Mouse (Mus musculus) urinary bladder, adult 2 months (tissue): ENCODE data around the gene Cdc34. TPM values are rescaled to one million over a fixed set of nuclear protein-coding genes. Genes with fewer than 3 reads are reported as not detected.

Source experiments
- DNase-seq: peaks from one replicate; pipeline ENCODE4 v3.0.0; 2022; ENCODE audit warnings: low spot score
- polyA plus RNA-seq: library from polyadenylated mRNA; depleted of rRNA; stranded (reverse); fragments of >200 nt; gene quantifications from 2 replicates; pipeline ENCODE4 v1.2.3, GENCODE M21; 2012; rRNA removed

Gene Cdc34
- polyA plus RNA-seq, 1 experiment = 70.0 TPM

DNA sequence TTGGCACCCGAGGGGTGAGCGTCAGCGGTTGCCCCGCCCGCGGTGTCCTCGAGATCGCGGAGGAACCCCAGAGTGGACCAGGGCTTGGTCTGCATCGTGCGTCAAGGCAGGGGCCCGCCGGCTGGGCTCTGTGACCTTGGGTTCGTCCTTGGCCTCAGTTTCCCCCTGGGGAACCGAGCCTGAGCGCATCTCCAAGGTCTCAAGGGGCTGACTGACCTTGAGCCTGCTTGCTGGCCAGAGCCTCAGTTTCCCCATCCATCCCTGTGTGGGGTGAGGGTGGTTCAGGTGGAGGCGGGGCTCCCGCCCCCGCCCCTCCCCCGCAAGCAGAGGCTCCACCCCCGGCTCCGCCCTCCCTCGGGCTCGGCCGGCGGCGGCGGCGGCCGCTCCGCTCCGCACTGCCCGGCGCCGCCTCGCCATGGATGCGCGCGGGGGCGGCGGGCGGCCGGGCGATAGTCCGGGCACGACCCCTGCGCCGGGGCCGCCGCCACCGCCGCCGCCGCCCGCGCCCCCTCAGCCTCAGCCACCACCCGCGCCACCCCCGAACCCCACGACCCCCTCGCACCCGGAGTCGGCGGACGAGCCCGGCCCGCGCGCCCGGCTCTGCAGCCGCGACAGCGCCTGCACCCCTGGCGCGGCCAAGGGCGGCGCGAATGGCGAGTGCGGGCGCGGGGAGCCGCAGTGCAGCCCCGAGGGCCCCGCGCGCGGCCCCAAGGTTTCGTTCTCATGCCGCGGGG is 34.4 kb downstream of the Cdc34 start, which contains the start of gene Hcn2:
Gene Hcn2 (plus strand): TSS at position 381 of the 734 bp plus-strand sequence.
- DNase-seq = no peak

DNA sequence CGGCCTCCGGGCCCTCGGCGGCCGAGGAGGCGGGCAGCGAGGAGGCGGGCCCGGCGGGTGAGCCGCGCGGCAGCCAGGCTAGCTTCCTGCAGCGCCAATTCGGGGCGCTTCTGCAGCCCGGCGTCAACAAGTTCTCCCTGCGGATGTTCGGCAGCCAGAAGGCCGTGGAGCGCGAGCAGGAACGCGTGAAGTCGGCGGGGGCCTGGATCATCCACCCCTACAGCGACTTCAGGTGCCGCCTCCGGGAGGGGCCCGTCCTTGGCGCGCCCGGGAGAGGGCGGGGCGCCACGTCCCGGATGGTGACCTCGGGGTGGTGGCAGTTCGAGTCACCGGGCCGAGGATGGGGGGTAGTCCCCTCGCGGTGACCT is 35.0 kb downstream of the Cdc34 start:
- peak; percentile 27 for DNase-seq

GRCm38 (mm10) chr10:79717640-79718357 is 35.8 kb downstream of the Cdc34 start:
- DNase-seq = peak; percentile 45

- DNase-seq = no peak
These were observed 39.1 kb downstream of the Cdc34 start for GRCm38 (mm10) chr10:79721089-79721488.

DNA sequence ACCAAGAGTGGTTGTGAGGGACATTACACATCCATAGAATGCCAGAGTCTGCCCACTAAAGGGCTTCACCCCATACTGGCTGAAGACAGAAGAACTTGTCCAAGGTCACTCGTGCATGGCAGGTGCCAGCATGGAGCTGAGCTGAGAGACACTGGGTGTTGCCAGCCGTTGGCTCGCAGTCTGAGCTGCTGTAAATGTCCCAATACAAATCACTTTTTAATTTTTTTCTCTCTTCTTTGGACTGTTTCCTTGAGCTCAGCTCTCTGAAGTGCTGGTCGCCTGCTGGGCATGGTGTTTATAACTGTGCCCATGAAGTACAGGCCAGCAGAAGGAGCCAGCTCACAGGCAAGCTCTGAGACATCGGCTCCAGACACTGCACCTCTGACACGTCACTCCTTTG is 41.1 kb downstream of the Cdc34 start:
- DNase-seq = no peak

GRCm38 (mm10) chr10:79723692-79724091 is 41.7 kb downstream of the Cdc34 start:
- no peak for DNase-seq

DNA sequence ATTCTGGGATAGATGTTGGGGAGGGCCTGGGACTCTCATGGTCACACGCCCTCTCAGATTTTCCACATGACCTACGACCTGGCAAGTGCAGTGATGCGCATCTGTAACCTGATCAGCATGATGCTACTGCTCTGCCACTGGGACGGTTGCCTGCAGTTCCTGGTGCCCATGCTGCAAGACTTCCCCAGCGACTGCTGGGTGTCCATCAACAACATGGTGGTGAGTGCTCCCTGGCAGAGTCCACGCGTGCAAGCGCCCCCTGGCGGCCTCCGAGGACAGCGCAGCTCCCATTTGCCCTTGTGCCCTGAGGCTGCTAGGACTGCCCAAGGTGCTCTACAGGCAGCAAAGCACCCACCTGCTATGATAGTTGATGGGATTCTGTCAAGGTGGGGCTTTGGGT is 44.1 kb downstream of the Cdc34 start:
- DNase-seq = no peak

DNA sequence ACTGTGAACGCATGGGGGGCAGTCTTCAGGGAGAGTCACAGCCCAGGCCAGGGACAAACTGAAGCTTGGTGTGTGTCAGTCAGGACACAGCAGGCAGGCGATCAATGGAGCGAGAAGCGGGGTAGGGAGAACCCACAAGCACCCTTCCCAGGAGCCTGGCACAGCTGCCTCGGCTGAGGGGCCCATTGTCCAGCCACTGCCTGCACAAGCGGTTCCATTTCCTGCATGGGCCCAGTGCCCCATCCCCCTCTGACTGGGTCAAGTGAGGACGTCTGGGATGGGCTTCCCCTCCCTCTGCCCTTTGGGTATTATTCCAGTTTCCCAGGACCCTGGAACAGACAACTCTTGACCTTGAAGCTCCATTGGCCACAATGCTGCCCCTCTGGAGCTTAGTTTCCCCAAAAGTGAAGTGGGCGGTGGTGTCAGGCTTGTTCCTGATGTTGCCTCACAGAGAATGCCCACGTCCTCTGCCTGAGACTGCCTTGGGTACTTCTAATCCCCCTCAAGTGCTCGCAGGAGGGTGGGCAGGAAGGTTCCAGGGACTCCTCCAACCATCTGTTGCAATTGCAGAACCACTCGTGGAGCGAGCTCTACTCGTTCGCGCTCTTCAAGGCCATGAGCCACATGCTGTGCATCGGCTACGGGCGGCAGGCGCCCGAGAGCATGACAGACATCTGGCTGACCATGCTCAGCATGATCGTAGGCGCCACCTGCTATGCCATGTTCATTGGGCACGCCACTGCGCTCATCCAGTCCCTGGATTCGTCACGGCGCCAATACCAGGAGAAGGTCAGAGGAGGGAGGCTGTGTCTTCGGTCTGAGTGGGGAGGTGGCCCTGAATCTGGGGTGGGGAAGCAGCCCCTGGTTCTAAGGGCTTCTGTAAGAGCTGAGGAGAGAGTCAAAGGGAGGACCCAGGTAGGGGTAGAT is 46.6 kb downstream of the Cdc34 start:
- DNase-seq = no peak

GRCm38 (mm10) chr10:79729357-79729965 is 47.5 kb downstream of the Cdc34 start:
- DNase-seq = no peak

DNA sequence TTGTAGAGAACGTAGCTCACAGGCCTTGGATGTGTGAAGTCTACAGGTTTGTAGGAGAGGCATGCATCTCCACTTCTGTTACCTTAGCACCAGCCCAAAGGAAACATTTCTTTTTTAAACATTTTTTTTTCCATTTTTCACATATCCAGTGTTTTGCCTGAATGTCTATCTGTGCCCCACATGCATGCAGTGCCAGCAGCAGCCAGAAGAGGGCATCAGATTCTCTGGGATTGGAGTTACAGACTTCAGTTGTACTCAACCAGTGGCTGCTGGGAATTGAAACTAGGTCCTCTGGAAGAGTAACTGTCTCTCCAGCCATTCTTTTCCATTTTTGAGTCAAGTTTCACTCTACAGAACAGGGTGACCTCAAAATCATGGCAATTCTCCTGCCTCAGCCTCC is 50.5 kb downstream of the Cdc34 start:
- no peak for DNase-seq

- DNase-seq = no peak
These were observed 51.9 kb downstream of the Cdc34 start for GRCm38 (mm10) chr10:79733847-79734246.

DNA sequence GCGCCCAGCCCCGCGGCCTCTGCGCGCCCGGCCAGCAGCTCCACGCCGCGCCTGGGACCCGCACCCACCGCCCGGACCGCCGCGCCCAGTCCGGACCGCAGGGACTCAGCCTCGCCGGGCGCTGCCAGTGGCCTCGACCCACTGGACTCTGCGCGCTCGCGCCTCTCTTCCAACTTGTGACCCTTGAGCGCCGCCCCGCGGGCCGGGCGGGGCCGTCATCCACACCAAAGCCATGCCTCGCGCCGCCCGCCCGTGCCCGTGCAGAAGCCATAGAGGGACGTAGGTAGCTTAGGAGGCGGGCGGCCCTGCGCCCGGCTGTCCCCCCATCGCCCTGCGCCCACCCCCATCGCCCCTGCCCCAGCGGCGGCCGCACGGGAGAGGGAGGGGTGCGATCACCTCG is 53.4 kb downstream of the Cdc34 start:
- DNase-seq = no peak

DNA sequence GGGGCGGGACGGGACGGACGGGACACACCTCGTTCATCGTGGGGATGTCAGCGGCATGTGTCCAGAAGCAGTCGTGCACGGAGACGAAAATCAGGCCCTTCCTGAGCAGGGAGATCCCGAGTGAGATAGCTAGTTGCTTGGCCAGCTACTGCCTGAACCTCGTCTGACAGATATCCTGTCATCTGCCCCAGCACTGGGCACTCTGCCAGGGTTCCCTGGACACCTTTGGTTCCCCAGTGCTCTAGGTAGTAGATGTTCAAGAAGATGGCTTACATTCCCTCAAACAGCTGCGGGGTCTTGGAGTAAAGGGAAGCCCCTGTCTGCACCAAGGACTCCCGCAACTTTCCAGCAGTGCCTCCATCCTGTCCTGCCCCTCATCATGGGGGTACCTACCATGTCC is 54.7 kb downstream of the Cdc34 start:
- DNase-seq = no peak

Other genes with a start within 250 kb of the Cdc34 start
- not detected in 2 replicates for gene Vmn2r83, start 213.5 kb upstream of the Cdc34 start, polyA plus RNA-seq
- 21.5 and 29.1 TPM in 2 replicates for gene Plpp2, start 148.4 kb upstream of the Cdc34 start, polyA plus RNA-seq
- 54.3 and 59.5 TPM in 2 replicates for gene Mier2, start 127.0 kb upstream of the Cdc34 start, polyA plus RNA-seq
- gene Theg, start 94.9 kb upstream of the Cdc34 start, polyA plus RNA-seq = not detected in 2 replicates
- gene C2cd4c, start 68.2 kb upstream of the Cdc34 start, polyA plus RNA-seq = 0.04 and 0.06 TPM in 2 replicates
- gene Shc2, start 44.3 kb upstream of the Cdc34 start, polyA plus RNA-seq = 7.4 and 7.6 TPM in 2 replicates
- gene Odf3l2, start 36.5 kb upstream of the Cdc34 start, polyA plus RNA-seq = not detected in 2 replicates
- not detected in 2 replicates for gene Madcam1, start 17.6 kb upstream of the Cdc34 start, polyA plus RNA-seq
- gene Tpgs1, start 12.8 kb upstream of the Cdc34 start, polyA plus RNA-seq = 29.1 and 33.7 TPM in 2 replicates
- 1.1 and 1.4 TPM in 2 replicates for gene Gzmm, start 6.8 kb downstream of the Cdc34 start, polyA plus RNA-seq
- 614 and 631 TPM in 2 replicates for gene Bsg, start 22.3 kb downstream of the Cdc34 start, polyA plus RNA-seq
- gene Hcn2, start 34.4 kb downstream of the Cdc34 start, polyA plus RNA-seq = 0.96 and 1.5 TPM in 2 replicates
- 28.5 and 31.7 TPM in 2 replicates for gene Polrmt, start 64.4 kb downstream of the Cdc34 start, polyA plus RNA-seq
- gene Fgf22, start 72.9 kb downstream of the Cdc34 start, polyA plus RNA-seq = 0.04 and 0.06 TPM in 2 replicates
- gene Rnf126, start 84.8 kb downstream of the Cdc34 start, polyA plus RNA-seq = 54.5 and 59.4 TPM in 2 replicates
- 41.4 and 44.3 TPM in 2 replicates for gene Fstl3, start 95.1 kb downstream of the Cdc34 start, polyA plus RNA-seq
- 0.47 and 0.49 TPM in 2 replicates for gene Prss57, start 108.8 kb downstream of the Cdc34 start, polyA plus RNA-seq
- 52.6 and 77.5 TPM in 2 replicates for gene Palm, start 111.4 kb downstream of the Cdc34 start, polyA plus RNA-seq
- 0.66 and 0.92 TPM in 2 replicates for gene Misp, start 138.8 kb downstream of the Cdc34 start, polyA plus RNA-seq
- gene Ptbp1, start 172.2 kb downstream of the Cdc34 start, polyA plus RNA-seq = 140 and 166 TPM in 2 replicates
- gene Prtn3, start 192.3 kb downstream of the Cdc34 start, polyA plus RNA-seq = 0.62 and 1.0 TPM in 2 replicates
- gene Plppr3, start 192.4 kb downstream of the Cdc34 start, polyA plus RNA-seq = 1.8 TPM in 2 replicates
- gene Elane, start 204.1 kb downstream of the Cdc34 start, polyA plus RNA-seq = 0.19 TPM in 1 of 2 replicates, not detected in the other
- gene Cfd, start 208.7 kb downstream of the Cdc34 start, polyA plus RNA-seq = 564 and 1,194 TPM in 2 replicates
- gene Med16, start 226.7 kb downstream of the Cdc34 start, polyA plus RNA-seq = 31.7 and 40.9 TPM in 2 replicates
- not detected in 2 replicates for gene Gm26602, start 228.7 kb downstream of the Cdc34 start, polyA plus RNA-seq
- gene Kiss1r, start 234.8 kb downstream of the Cdc34 start, polyA plus RNA-seq = 5.5 and 5.7 TPM in 2 replicates
- gene R3hdm4, start 239.0 kb downstream of the Cdc34 start, polyA plus RNA-seq = 140 and 147 TPM in 2 replicates
- 3.8 and 4.1 TPM in 2 replicates for gene Arid3a, start 244.8 kb downstream of the Cdc34 start, polyA plus RNA-seq